Mouse (Mus musculus): ENCODE measurements around the gene Ntrk2.
"Not testable (repeated sequence)": the region's sequence is repeated elsewhere in the genome, so short reads cannot be mapped to it uniquely, and the experiment has no call there.

The Ntrk2 gene

DNA sequence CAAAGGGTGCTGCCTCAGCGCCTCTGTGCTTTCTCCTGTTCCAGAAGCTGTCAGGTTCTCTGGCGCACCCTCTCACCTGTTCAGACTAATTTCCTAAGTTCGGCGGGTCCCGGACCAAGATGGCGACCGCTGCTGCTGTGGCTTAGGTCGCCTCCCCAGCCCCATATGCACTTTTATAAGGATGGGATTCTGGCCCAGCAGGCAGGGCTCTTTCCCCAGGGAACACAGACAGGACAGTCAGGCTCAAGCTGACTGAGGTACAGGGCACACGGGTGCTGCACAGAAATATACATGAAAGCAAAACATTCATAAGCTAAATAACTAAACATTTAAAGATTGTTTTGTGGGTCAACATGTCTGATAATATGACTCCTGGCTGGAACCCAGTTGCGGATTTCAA is 301.4 kb downstream of the Ntrk2 start:
- not testable (repeated sequence) for DNase-seq (ENCODE audit: low read depth, low spot score)

DNA sequence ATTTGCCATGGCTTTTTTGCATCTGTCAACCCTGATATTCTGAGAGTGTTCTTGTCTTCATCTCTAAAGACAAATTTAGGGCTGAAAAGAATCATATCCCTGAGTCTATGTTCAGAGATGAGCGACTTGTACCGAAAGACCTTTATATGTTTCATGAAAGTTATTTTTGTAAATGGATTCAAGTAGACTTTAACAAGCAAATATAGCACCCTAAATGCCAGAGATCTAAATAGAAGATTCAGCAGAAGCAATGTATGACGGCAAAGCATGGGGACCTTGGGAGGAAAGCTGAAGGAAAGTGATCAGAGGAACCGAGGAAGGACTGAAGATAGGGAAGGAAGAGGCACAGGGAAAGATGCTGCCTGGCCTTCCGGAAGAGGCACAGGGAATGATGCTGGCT is 303.7 kb downstream of the Ntrk2 start:
- no peak for DNase-seq (ENCODE audit: low read depth, low spot score)

DNA sequence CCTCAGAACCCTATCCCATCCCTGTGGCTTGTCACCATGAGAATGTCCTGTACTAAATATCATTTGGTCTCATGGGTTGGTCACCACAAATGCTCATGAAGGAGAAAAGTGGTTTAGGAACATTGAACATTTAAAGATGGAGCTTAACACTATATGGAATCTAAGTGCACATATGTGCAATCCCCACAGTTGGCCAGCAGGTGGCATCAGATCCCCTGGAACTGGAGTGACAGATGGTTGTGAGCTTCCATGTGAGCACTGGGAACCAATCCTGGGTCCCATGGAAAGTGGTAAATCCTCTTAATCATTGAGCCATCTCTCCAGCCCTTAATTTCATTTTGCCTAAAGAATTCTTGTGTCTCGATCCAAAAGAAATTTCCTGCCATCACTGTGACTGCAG is 308.3 kb downstream of the Ntrk2 start:
- no peak for DNase-seq (ENCODE audit: low read depth, low spot score)

DNA sequence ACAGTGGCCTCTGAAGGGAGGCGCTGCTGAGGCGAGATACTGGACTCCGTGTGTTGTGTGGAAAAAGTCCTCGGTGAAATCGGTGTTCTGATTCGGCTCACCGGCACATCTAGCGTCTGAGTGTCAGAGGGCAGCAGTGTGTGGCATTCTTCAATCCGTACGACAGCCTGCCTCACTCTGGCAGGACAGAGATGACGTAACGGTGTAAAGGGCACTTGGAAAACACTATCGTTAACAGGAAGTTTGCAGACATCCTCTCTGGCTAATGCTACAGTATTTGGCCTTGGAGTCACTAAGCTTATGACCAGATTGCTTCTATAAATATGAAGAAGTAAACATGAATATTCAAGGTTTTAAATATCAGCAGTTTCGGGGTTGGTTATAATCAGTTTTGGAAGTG is 309.2 kb downstream of the Ntrk2 start:
- DNase-seq (ENCODE audit: low read depth, low spot score): no peak

DNA sequence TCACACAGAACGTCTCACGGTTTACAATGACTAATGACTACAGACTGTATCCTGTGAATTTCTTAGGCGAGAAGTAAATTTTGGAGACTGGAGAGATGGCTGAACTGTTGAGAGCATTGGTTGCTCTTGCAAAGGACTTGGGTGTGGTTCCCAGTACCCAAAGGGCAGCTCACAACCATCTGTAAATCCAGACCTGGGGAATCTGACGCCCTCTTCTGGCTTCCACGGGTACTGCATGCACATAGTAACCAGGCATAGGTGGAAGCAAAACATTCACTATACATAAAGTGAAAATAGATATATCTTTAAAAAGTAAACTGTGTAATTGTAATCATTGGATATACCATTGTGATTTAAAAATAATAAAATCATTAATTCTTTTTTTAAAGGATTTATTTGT is 310.9 kb downstream of the Ntrk2 start:
- DNase-seq (ENCODE audit: low read depth, low spot score): no peak

DNA sequence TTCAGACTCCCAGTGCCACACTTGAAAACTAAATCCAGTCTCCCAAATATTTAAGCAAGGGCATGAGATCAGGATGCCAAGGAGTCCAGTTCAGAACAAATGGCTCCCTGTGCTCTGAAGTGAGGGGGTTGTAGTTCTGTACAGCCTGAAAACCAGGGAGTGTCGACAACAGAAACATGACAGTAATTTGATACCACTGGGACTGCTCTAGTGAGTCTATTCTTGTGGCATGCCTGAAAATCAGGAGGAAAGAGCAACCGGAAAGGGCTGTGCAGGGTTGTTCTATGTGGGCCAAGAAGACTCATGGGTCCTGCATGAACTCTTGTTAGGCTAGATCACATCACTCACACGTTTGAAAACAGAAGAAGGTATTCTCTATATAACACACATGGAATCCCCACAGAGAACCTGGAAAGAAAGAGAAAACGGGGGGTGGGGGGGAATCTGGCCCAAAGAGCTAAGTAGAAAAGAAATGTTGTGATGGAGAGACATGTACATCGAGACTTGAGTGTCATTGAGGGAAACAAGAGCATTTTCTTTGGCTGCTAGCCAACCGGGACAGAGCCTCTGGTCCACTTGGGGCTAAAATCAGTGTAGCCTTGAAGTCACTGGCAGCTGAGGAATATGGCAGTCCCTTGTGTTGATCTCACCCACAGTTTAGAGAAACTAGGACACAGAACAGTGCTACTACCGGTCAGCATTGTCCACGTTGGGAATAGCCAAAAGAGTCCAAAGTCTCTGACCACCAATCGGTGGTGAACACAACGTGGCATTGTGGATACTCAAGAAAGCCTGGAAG is 313.4 kb downstream of the Ntrk2 start:
- DNase-seq (ENCODE audit: low read depth, low spot score): no peak

DNA sequence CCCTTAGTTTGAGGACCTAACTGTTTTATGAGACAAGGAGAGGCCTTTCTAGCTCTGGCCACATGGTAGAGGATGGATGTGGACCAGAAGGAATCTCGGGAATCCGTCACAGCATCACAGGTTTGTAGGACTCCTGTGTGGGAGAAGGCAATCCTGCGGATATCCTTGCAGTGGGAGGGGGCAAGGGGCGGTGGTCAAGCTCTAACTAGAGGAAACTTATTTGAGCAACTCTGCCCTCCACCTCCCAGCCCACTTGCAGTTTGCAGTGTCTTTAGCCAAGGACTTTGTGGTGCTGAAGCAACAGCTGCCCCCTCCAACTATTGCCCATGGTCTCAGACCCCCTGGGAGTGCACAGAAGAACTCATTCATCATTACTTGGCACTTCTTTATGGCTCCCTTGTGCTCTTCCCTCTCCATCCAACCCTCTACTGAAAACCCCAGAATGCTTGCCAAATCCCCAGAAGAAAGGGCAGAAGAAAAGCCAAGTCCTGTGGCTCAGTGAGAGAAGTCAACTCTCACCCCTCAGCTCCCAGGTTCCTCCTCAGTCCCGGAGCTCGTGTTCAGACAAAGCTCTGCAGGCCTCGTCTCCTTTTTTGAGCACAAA is 336.9 kb downstream of the Ntrk2 start:
- no peak for DNase-seq (ENCODE audit: low read depth, low spot score)

DNA sequence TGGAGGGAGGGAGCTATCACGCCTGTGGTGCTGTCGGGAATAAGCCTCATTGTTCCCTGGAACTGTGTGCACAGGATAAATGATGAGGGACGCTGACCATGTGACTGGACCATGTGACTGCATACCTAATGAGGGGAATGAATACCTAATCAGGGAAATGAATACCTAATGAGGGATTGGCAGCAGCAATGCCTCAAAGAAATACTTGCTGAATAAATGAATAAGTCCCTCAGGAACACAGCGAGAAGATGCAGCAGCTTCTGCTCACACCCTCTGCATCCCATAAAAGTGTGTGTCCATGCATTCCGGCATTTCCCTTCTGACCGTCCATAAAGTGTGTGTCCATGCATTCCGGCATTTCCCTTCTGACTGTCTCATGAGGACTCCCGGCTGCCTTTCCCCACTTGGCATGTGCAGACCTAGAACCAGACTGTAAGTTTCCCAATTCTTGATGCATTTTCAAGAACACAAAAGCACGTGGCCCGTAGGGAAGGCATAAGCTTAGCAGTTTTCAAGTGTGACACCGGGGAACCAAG is 338.0 kb downstream of the Ntrk2 start:
- DNase-seq (ENCODE audit: low read depth, low spot score): no peak

DNA sequence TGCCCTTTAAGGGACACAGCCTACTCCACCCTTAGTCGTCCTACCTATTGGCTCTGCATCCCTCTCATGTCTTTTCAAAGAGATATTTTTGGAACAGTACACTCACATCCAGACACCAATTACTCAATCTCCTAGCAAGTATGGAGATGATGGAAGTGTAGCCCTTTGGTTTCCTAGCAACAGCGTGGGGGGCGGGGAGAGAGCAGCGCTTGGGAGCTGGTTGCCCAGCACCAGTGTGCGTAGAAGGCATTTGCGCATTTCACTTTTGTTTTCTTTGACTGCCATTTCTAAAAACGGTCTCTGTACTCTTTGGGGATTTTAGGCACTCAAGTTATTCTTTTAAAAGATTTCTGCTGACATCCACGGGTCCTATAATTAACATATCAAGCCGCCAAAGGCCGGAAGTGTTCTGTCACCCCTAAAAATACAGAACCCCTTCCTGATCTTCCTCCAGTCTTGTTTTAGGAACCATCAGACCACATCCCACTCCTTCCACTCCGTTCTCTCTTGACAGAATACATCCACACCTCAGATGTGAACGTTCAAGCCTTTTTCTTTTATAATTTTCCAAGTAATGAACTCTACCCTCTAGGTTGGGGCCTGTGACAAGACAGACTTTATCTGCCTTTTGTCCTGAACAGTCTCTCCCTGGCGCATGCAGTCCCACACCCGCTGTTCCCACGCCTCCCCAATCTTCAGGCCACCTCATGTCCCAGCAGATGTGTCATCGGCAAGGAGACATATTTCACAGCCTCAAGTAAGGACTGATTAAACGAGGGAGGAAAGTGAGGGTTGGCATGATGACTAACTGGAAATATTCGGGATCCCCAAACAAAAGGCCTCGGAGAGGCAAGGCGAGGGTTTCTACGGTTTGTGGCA is 339.5 kb downstream of the Ntrk2 start:
- no peak for DNase-seq (ENCODE audit: low read depth, low spot score)

DNA sequence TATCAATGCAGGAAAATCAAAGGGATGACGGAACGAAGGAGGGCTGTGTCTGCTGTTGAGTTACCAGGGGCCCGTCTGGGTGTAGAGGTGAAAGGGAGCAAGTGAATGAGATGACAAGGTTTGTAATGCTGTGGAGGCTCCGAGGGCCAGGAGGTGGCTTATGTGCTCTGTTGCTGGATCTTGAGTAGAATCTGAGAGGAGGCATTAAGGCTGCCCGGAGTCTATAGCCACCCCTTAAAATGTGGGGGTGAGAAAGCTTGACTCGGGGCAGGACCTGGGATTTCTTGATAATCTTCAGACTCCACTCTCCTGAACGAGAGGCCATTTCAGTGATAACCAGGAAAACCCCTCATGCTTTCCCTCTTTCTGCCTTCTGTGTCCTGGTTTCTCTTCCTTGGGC is 340.2 kb downstream of the Ntrk2 start:
- DNase-seq (ENCODE audit: low read depth, low spot score): no peak

DNA sequence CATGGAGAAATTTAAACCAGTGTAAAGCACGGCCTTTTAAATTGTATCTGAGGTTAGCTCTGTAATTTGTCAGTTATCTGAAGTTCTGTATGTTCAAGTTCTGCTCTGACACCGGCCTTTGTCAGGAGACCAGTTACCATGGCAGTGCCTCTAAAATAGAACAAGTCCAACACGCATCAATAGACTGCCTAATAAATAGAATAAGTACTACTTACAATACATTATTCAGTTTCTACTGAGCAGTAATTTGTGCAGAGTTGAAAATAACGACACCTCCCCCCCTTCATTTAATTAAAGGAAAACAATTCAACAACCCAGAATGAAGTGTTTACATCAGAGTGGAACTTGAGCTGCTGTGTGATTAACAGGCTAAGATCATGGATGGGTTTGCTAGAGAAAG is 341.6 kb downstream of the Ntrk2 start:
- no peak for DNase-seq (ENCODE audit: low read depth, low spot score)

DNA sequence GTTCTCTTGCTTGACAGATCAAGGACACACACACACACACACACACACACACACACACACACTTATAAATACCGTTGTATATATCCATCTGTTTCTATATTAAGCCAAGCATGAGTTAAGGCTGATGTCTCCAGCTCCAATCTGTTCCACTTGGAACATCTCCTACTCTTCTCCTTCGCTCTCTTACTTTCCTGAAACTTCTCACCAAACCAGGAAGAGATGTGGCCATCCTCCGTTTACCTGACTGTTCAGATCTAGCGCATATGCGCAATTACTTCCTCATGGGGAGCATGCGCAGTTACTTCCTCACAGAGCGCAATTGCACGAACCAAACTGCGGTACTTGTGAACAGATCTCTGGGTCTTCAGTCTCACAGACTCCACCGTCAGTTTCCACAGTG is 342.4 kb downstream of the Ntrk2 start:
- DNase-seq (ENCODE audit: low read depth, low spot score): no peak

DNA sequence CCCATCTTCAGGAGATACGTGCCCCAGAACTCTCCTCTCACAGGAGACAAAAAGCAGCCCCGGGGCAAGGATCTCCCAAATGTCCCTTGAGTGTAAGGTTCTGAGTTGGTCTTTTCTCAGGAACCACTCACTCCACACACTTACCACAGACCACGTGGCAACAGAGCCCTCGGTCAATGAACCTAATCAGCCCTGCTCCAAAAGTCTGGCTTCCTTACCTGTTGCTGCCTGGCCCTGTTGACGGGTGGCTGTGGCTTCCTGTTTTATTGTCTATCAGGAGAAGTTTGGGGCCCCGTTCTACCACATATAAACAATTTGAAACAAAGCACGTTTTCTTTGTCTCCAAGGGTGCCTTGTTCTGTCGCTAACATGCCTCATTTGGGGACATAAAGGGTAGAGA is 357.6 kb downstream of the Ntrk2 start:
- DNase-seq (ENCODE audit: low read depth, low spot score): no peak

DNA sequence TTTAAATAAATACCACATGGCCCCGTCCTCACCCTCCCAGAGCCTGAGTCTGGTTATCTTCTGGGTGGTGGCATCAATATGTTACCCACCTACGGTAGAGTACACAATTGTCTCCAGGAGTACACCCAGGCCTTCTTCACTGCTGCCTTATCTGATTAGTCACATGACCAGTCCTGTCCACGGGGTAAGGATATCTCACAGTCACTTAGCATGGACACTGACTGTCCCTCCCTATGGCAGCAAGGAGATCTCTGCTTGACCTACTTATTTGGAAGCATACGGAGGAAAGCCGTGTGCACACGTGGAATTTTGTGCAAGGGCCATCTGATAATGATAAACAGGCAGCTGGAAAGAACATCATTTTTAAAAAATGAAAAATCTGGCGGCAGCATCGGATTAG is 367.5 kb downstream of the Ntrk2 start:
- DNase-seq (ENCODE audit: low read depth, low spot score): no peak

DNA sequence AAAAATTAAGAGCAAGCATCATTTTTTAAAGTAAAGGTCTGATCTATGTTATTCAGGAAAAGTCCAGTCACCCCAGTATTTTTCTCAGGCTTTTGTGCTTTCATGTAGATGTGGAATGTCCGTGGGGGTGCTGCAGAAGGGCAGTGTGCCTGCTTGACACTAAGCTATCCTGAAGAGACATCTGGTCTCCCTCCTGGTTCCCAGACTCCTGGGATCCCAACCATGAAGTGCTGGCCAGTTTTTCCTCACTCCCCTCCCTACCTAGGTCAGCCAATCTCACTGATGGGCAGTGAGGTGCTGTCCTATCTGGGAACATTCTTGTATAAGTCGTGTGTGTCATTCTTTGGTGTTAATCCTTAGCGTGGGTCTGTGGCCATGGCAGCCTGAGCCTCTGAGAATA is 369.7 kb downstream of the Ntrk2 start:
- no peak for DNase-seq (ENCODE audit: low read depth, low spot score)

DNA sequence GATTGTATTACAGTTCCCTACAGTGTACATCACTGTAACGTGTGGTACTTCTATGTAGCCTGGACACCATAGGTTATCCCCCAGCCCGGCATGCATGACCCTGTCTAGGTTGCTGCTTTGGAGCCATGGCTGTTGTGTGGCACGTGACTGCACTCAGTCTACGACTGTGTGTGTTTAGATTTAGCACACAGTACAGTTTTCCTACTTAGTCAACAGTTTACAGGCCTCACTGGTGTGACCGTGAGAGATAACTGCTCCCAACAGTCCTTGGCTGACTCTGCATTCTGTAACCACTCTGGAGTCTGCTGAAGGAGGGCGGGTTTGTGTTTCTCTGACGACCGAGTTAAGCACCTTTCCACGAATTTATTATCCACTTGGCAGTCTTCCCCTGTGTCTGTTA is 370.1 kb downstream of the Ntrk2 start:
- DNase-seq (ENCODE audit: low read depth, low spot score): no peak

DNA sequence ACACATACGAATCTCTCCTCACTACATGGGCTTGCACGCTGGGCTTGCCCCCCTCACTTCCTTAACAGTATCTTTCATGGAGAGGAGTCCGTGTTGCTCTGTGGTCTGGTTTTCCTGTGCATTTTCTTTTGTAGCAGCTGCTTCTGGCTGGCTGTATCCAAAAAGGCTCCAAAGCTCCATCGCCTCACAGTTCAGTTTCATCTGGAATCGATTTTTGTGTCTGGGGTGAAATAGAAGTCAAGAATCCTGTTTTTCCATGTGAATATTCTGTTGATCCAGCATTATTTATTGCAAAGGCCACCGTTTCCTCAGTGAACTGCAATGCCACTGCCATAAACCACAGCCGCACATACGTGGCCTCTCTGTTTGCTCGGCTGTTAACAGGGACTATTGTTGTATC is 370.6 kb downstream of the Ntrk2 start:
- DNase-seq (ENCODE audit: low read depth, low spot score): no peak

DNA sequence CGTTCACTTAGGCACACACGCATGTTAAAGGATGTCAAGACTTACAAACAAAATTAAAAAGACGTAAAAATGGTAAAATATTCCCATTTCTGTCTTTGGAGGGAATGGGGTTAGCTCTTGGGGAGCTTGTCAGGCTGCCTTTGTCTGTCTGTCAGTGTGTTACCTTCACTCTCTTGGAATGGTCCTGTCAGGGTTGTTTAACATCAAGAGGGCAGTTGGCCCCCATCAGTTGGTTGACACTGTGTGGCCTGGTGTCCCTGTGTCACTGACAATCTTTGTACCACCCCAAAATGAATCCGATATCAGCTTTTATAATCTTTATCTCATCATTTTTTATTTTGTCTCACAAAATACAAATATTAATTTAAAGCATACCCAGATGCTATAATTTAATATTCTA is 373.6 kb downstream of the Ntrk2 start:
- no peak for DNase-seq (ENCODE audit: low read depth, low spot score)

DNA sequence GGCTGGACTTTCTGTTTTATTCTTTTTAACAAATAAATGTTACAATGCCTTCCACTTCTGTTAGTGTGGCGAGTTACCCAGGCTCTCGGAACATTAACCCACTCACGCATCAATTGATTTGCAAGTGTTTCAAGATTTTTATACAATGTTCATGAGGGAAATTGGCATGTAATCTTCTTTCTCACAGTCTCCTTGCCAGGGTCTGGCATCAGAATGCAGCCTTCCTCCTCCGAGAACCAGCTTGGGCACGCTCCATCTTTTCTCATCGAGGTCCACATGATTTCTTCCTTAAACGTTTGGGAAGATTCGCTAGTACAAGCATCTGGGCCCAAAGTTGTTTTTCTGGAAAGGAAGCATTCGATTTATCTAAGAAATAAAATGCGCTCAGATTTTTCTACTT is 374.4 kb downstream of the Ntrk2 start:
- no peak for DNase-seq (ENCODE audit: low read depth, low spot score)

DNA sequence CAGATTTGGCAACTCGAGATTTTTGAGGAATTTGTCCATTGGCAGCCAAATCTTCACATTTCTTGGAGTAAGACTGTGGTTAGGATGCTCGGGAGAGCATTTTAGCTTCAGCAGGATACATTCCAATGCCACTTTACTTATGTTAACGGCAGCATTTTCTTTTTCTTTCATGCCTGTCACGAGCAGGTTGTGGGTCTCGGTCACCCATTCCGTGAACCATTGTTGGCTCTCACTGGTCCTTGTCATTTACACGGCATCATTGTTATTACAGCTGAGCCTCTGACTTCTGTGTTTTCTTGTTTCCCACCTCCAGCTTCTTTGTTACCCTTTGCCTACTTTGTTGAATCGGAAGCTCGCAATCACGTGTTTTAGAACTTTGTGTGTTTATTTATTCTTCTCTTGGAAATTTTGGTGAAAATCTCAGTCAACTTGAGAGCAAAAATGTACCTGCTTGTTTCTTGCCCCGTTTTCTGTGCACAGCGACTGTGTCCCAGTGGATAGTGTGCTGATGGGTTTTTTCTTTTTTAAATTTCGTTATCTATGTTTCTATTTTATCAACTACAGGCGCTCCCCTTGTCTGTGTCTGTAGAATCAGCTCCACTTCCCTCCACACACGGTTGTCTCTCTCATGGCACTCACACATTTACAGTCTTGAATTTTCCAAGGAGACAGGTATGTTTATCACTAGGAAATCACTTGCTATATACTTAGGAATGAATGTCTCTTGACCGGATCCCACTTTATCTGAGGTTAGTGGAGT is 375.0 kb downstream of the Ntrk2 start:
- DNase-seq (ENCODE audit: low read depth, low spot score): no peak

DNA sequence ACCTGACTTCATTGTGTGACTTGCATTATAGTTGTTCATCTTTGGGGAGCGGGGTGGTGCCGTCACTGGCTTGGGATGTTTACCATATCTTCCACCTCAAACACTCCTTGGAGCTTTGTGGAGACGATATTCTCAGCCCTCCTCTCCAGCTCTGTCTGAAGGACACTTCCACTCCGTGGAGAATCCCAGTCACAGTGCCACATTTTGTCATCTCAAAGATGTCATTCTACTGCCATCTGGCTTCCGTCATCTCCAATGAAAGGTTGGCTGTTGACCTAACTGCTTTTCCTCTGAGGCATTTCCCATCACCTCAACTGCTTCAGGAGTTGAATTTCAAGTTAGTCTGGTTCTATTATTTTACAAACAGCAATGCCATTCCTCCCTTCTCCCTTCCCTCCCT is 376.3 kb downstream of the Ntrk2 start:
- DNase-seq (ENCODE audit: low read depth, low spot score): no peak

All from 3T3-L1 (cell line).